Mouse (Mus musculus): ENCODE measurements around the gene Abtb2. TPM values are rescaled to one million over a fixed set of nuclear protein-coding genes. Genes with fewer than 3 reads are reported as not detected.

Gene Abtb2
- polyA plus RNA-seq, 1 experiment from 2014 or later: 4.5 TPM

GRCm38 (mm10) chr2:103751771-103752170 lies 185.7 kb downstream of the Abtb2 start:
- H3K4me2 ChIP-seq: no peak overlapping the region
- H3K9ac ChIP-seq: no peak overlapping the region
- H3K36me3 ChIP-seq: peaks cover 36% of the 10 kb centered on the region
- no peaks in the 10 kb centered on the region for H3K4me1 ChIP-seq
- 96% methylated on average over 6 of the region's 6 CpGs for WGBS
- H3K4me3 ChIP-seq (replicated peaks): no peak overlapping the region
- no peaks in the 10 kb centered on the region for H3K9me3 ChIP-seq
- ATAC-seq (ENCODE audit: insufficient read depth, low FRiP score, low read depth): no peak
- H3K27ac ChIP-seq: no peak overlapping the region
- H3K27me3 ChIP-seq (replicated peaks): no peaks in the 10 kb centered on the region

GRCm38 (mm10) chr2:103754614-103755013 lies 188.5 kb downstream of the Abtb2 start:
- H3K4me3 ChIP-seq (replicated peaks): no peak overlapping the region
- peaks cover 1% of the 10 kb centered on the region; the same call in 1 of the 2 replicates for H3K4me1 ChIP-seq
- H3K9ac ChIP-seq: no peak overlapping the region
- H3K36me3 ChIP-seq: peaks cover 39% of the 10 kb centered on the region
- no peaks in the 10 kb centered on the region for H3K27me3 ChIP-seq (replicated peaks)
- H3K9me3 ChIP-seq: no peaks in the 10 kb centered on the region
- no peak overlapping the region for H3K4me2 ChIP-seq
- ATAC-seq (ENCODE audit: insufficient read depth, low FRiP score, low read depth): no peak
- WGBS: 78% methylated on average over 3 of the region's 3 CpGs
- H3K27ac ChIP-seq: no peak overlapping the region

GRCm38 (mm10) chr2:103755458-103756085 lies 189.5 kb downstream of the Abtb2 start:
- WGBS: 84% methylated on average over 9 of the region's 9 CpGs
- Histone ChIP-seq H3K4me2 (no peak overlapping the region), H3K27me3 (replicated peaks) (no peaks in the 10 kb centered on the region), H3K4me3 (replicated peaks) (no peak overlapping the region), H3K9me3 (no peaks in the 10 kb centered on the region), H3K4me1 (peaks cover 4% of the 10 kb centered on the region; the same call in 1 of the 2 replicates), H3K36me3 (peaks cover 39% of the 10 kb centered on the region), H3K27ac (no peak overlapping the region), H3K9ac (no peak overlapping the region)
- no peak for ATAC-seq (ENCODE audit: insufficient read depth, low FRiP score, low read depth)

- ATAC-seq (ENCODE audit: insufficient read depth, low FRiP score, low read depth): no peak
- H3K36me3 ChIP-seq: peaks cover 16% of the 10 kb centered on the region
- under 1% methylated on average over 12 of the region's 12 CpGs for WGBS
- H3K4me1 ChIP-seq: peaks cover 9% of the 10 kb centered on the region
- H3K4me3 ChIP-seq (replicated peaks): peak overlapping the region; percentile 89
- peak overlapping the region; percentile 61 for H3K9ac ChIP-seq
- peak overlapping the region; percentile 82 for H3K27ac ChIP-seq
- peak overlapping the region; percentile 78 for H3K4me2 ChIP-seq
- H3K9me3 ChIP-seq: no peaks in the 10 kb centered on the region
- no peaks in the 10 kb centered on the region for H3K27me3 ChIP-seq (replicated peaks)
These were observed 194.3 kb downstream of the Abtb2 start for GRCm38 (mm10) chr2:103760421-103760820.

GRCm38 (mm10) chr2:103760906-103761716 lies 195.0 kb downstream of the Abtb2 start, which contains the start of gene Nat10:
Gene Nat10 (minus strand): TSS chr2:103761270.
- peak within 1 kb of the TSS; percentile 61 for H3K9ac ChIP-seq
- WGBS: under 1% methylated on average over 47 of the region's 47 CpGs
- peak within 1 kb of the TSS; percentile 82 for H3K27ac ChIP-seq
- ATAC-seq (ENCODE audit: insufficient read depth, low FRiP score, low read depth): peak; percentile 94
- no peaks in the 10 kb centered on the region for H3K27me3 ChIP-seq (replicated peaks)
- peaks cover 9% of the 10 kb centered on the region for H3K4me1 ChIP-seq
- no peaks in the 10 kb centered on the region for H3K9me3 ChIP-seq
- peak within 1 kb of the TSS; percentile 89 for H3K4me3 ChIP-seq (replicated peaks)
- peaks cover 17% of the 10 kb centered on the region for H3K36me3 ChIP-seq
- H3K4me2 ChIP-seq: peak within 1 kb of the TSS; percentile 78

- Histone ChIP-seq H3K27me3 (replicated peaks) (no peaks in the 10 kb centered on the region), H3K36me3 (peaks cover 20% of the 10 kb centered on the region), H3K9ac (no peak overlapping the region), H3K27ac (no peak overlapping the region), H3K4me2 (peak overlapping the region; percentile 78), H3K4me3 (replicated peaks) (no peak overlapping the region; the same call in 1 of the 2 replicates), H3K4me1 (peaks cover 9% of the 10 kb centered on the region), H3K9me3 (no peaks in the 10 kb centered on the region)
- no peak for ATAC-seq (ENCODE audit: insufficient read depth, low FRiP score, low read depth)
- WGBS: 35% methylated on average over 4 of the region's 4 CpGs
These were observed 195.9 kb downstream of the Abtb2 start for GRCm38 (mm10) chr2:103761993-103762392.

- ATAC-seq (ENCODE audit: insufficient read depth, low FRiP score, low read depth): no peak
- Histone ChIP-seq H3K9me3 (no peaks in the 10 kb centered on the region), H3K9ac (no peak overlapping the region), H3K4me2 (peak overlapping the region; percentile 78), H3K4me3 (replicated peaks) (no peak overlapping the region), H3K4me1 (peaks cover 9% of the 10 kb centered on the region), H3K27me3 (replicated peaks) (no peaks in the 10 kb centered on the region), H3K27ac (no peak overlapping the region), H3K36me3 (peaks cover 20% of the 10 kb centered on the region)
- WGBS: 43% methylated on average over 1 of the region's 1 CpGs
These were observed 196.4 kb downstream of the Abtb2 start for GRCm38 (mm10) chr2:103762492-103762891.

Other genes starting within 250 kb of the Abtb2 start
- 1.6 and 2.0 TPM in 2 replicates for gene Elf5, start 154.6 kb upstream of the Abtb2 start, polyA plus RNA-seq (2015; fragmentation: Nextera tagmentation; extraction: Ambion mirVana)
- 105 and 126 TPM in 2 replicates for gene Cat, start 81.2 kb upstream of the Abtb2 start, polyA plus RNA-seq (2015; fragmentation: Nextera tagmentation; extraction: Ambion mirVana)
- 25.0 and 27.6 TPM in 2 replicates for gene Nat10, start 195.0 kb downstream of the Abtb2 start, polyA plus RNA-seq (2015; fragmentation: Nextera tagmentation; extraction: Ambion mirVana)
- 252 and 271 TPM in 2 replicates for gene Caprin1, start 231.3 kb downstream of the Abtb2 start, polyA plus RNA-seq (2015; fragmentation: Nextera tagmentation; extraction: Ambion mirVana)

Data from stomach, embryonic 15.5 days (tissue).